Mouse (Mus musculus): ENCODE data around the gene Npw. TPM values are rescaled to one million over a fixed set of nuclear protein-coding genes. Genes with fewer than 3 reads are reported as not detected.

Gene Npw
- total and polyA plus RNA-seq, 2 experiments from 2014 or later: not detected

DNA sequence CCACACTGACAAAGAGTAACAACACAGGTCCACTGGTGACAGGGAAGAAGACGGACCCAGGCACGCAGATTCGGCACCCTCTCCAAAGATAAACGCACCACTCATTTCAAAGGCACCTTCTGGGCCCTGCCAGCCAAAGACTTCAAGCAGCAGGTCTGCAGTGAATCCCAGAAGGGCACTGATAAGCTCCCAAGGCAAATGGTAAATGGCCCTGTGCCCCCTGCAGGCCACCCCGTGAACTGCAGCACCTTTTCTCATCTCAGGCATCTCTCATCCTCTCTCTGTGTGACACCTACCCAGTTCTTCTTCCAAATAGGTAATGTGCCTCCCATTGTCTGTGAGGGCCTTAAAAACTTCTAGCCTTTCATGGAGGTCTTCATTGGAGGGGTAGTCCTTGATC, 29.6 kb downstream of the Npw start:
- no peaks in the 10 kb centered on the region for H3K9me3 ChIP-seq (replicated peaks; ENCODE audit: control insufficient read depth, low read length)
- no peak overlapping the region for H3K4me2 ChIP-seq (ENCODE audit: low read depth, low read length)
- H3K4me3 ChIP-seq (ENCODE audit: low read depth, low read length): no peak overlapping the region
- H3K36me3 ChIP-seq (replicated peaks; ENCODE audit: control insufficient read depth, insufficient read depth, low read length): peaks cover 60% of the 10 kb centered on the region
- no peak overlapping the region for H3K27ac ChIP-seq (ENCODE audit: low read depth)
- H3K9ac ChIP-seq (replicated peaks; ENCODE audit: low read depth, low read length): no peak overlapping the region
- peaks cover 9% of the 10 kb centered on the region; the same call in 1 of the 2 replicates for H3K4me1 ChIP-seq (ENCODE audit: control insufficient read depth, insufficient read depth)
- 8% methylated on average over 5 of the region's 5 CpGs for WGBS
- H3K27me3 ChIP-seq (ENCODE audit: control insufficient read depth, insufficient read depth, low read length): no peaks in the 10 kb centered on the region
- ATAC-seq (ENCODE audit: insufficient read depth, low read depth) (no peak), DNase-seq (ENCODE audit: low spot score) (peak; percentile 61)
- TF ChIP-seq EP300 (IDR thresholded peaks at IDR 0.05; ENCODE audit: low read depth) (no peak), CTCF (IDR thresholded peaks at IDR 0.05; ENCODE audit: low read depth) (peak; percentile 89)

GRCm38 (mm10) chr17:24625472-24625871, 32.8 kb downstream of the Npw start:
- no peak for TF ChIP-seq CTCF (IDR thresholded peaks at IDR 0.05; ENCODE audit: low read depth)
- H3K27me3 ChIP-seq (ENCODE audit: control insufficient read depth, insufficient read depth, low read length): no peaks in the 10 kb centered on the region
- no peak overlapping the region for H3K27ac ChIP-seq (ENCODE audit: low read depth)
- no peak overlapping the region for H3K9ac ChIP-seq (replicated peaks; ENCODE audit: low read depth, low read length)
- WGBS: 85% methylated on average over 8 of the region's 8 CpGs
- no peaks in the 10 kb centered on the region for H3K4me1 ChIP-seq (ENCODE audit: control insufficient read depth, insufficient read depth)
- H3K36me3 ChIP-seq (replicated peaks; ENCODE audit: control insufficient read depth, insufficient read depth, low read length): peaks cover 92% of the 10 kb centered on the region
- no peaks in the 10 kb centered on the region for H3K9me3 ChIP-seq (replicated peaks; ENCODE audit: control insufficient read depth, low read length)
- no peak overlapping the region for H3K4me2 ChIP-seq (ENCODE audit: low read depth, low read length)
- no peak for DNase-seq (ENCODE audit: low spot score)
- no peak for ATAC-seq (ENCODE audit: insufficient read depth, low read depth)
- H3K4me3 ChIP-seq (ENCODE audit: low read depth, low read length): no peak overlapping the region

GRCm38 (mm10) chr17:24617561-24618194, 40.6 kb downstream of the Npw start:
- Histone ChIP-seq H3K9ac (replicated peaks; ENCODE audit: low read depth, low read length) (no peak overlapping the region), H3K27ac (ENCODE audit: low read depth) (no peak overlapping the region), H3K9me3 (replicated peaks; ENCODE audit: control insufficient read depth, low read length) (no peaks in the 10 kb centered on the region), H3K27me3 (ENCODE audit: control insufficient read depth, insufficient read depth, low read length) (no peaks in the 10 kb centered on the region), H3K36me3 (replicated peaks; ENCODE audit: control insufficient read depth, insufficient read depth, low read length) (peaks cover 85% of the 10 kb centered on the region), H3K4me3 (ENCODE audit: low read depth, low read length) (no peak overlapping the region), H3K4me1 (ENCODE audit: control insufficient read depth, insufficient read depth) (no peaks in the 10 kb centered on the region), H3K4me2 (ENCODE audit: low read depth, low read length) (no peak overlapping the region)
- TF ChIP-seq EP300 (IDR thresholded peaks at IDR 0.05; ENCODE audit: low read depth) (no peak), CTCF (IDR thresholded peaks at IDR 0.05; ENCODE audit: low read depth) (no peak)
- 83% methylated on average over 14 of the region's 14 CpGs for WGBS
- no peak for ATAC-seq (ENCODE audit: insufficient read depth, low read depth)
- DNase-seq (ENCODE audit: low spot score): no peak

- H3K36me3 ChIP-seq (replicated peaks; ENCODE audit: control insufficient read depth, insufficient read depth, low read length): peaks cover 63% of the 10 kb centered on the region
- WGBS: 37% methylated on average over 2 of the region's 2 CpGs
- no peaks in the 10 kb centered on the region for H3K9me3 ChIP-seq (replicated peaks; ENCODE audit: control insufficient read depth, low read length)
- H3K27me3 ChIP-seq (ENCODE audit: control insufficient read depth, insufficient read depth, low read length): no peaks in the 10 kb centered on the region
- TF ChIP-seq CTCF (IDR thresholded peaks at IDR 0.05; ENCODE audit: low read depth) (no peak), EP300 (IDR thresholded peaks at IDR 0.05; ENCODE audit: low read depth) (no peak)
- no peak overlapping the region for H3K27ac ChIP-seq (ENCODE audit: low read depth)
- H3K4me3 ChIP-seq (ENCODE audit: low read depth, low read length): no peak overlapping the region
- no peak overlapping the region for H3K4me2 ChIP-seq (ENCODE audit: low read depth, low read length)
- no peak for DNase-seq (ENCODE audit: low spot score)
- ATAC-seq (ENCODE audit: insufficient read depth, low read depth): no peak
- no peak overlapping the region for H3K9ac ChIP-seq (replicated peaks; ENCODE audit: low read depth, low read length)
- H3K4me1 ChIP-seq (ENCODE audit: control insufficient read depth, insufficient read depth): no peaks in the 10 kb centered on the region
These were observed 47.5 kb downstream of the Npw start for GRCm38 (mm10) chr17:24610711-24611110.

DNA sequence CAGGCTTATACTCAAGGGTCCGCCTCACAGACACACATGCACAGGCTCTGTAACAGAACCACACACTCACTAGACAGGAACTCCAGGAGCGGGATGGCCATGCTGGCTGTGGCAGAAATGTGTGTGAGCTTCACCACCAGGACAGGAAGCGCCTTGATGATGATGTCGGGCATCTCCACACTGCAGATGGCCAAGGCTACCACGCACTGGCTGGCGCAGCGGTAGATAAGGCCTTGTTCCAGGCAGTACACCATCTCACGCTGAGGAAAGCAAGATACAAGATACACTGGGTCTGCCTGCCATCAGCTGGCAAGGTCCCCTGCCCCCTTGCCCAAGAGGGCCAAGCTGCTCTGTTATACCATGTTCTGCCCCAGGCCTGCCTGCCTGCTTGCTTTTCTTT, 49.4 kb downstream of the Npw start:
- ATAC-seq (ENCODE audit: insufficient read depth, low read depth): no peak
- H3K36me3 ChIP-seq (replicated peaks; ENCODE audit: control insufficient read depth, insufficient read depth, low read length): peaks cover 61% of the 10 kb centered on the region

GRCm38 (mm10) chr17:24608370-24608769, 49.9 kb downstream of the Npw start:
- no peaks in the 10 kb centered on the region for H3K9me3 ChIP-seq (replicated peaks; ENCODE audit: control insufficient read depth, low read length)
- H3K4me2 ChIP-seq (ENCODE audit: low read depth, low read length): no peak overlapping the region
- 84% methylated on average over 4 of the region's 4 CpGs for WGBS
- H3K4me1 ChIP-seq (ENCODE audit: control insufficient read depth, insufficient read depth): no peaks in the 10 kb centered on the region
- ATAC-seq (ENCODE audit: insufficient read depth, low read depth): no peak
- no peak overlapping the region for H3K4me3 ChIP-seq (ENCODE audit: low read depth, low read length)
- no peak for DNase-seq (ENCODE audit: low spot score)
- H3K27me3 ChIP-seq (ENCODE audit: control insufficient read depth, insufficient read depth, low read length): no peaks in the 10 kb centered on the region
- H3K27ac ChIP-seq (ENCODE audit: low read depth): no peak overlapping the region
- TF ChIP-seq CTCF (IDR thresholded peaks at IDR 0.05; ENCODE audit: low read depth): no peak
- TF ChIP-seq EP300 (IDR thresholded peaks at IDR 0.05; ENCODE audit: low read depth): no peak
- H3K9ac ChIP-seq (replicated peaks; ENCODE audit: low read depth, low read length): no peak overlapping the region
- H3K36me3 ChIP-seq (replicated peaks; ENCODE audit: control insufficient read depth, insufficient read depth, low read length): peaks cover 56% of the 10 kb centered on the region

More for the DNA sequence above, 49.4 kb downstream of the Npw start:
- no peak for TF ChIP-seq CTCF (IDR thresholded peaks at IDR 0.05; ENCODE audit: low read depth)
- TF ChIP-seq EP300 (IDR thresholded peaks at IDR 0.05; ENCODE audit: low read depth): no peak
- Histone ChIP-seq H3K9me3 (replicated peaks; ENCODE audit: control insufficient read depth, low read length) (no peaks in the 10 kb centered on the region), H3K9ac (replicated peaks; ENCODE audit: low read depth, low read length) (no peak overlapping the region), H3K4me2 (ENCODE audit: low read depth, low read length) (no peak overlapping the region), H3K27me3 (ENCODE audit: control insufficient read depth, insufficient read depth, low read length) (no peaks in the 10 kb centered on the region), H3K27ac (ENCODE audit: low read depth) (no peak overlapping the region), H3K4me3 (ENCODE audit: low read depth, low read length) (no peak overlapping the region), H3K4me1 (ENCODE audit: control insufficient read depth, insufficient read depth) (no peaks in the 10 kb centered on the region)
- WGBS: 81% methylated on average over 8 of the region's 8 CpGs
- DNase-seq (ENCODE audit: low spot score): no peak

Other genes with a start within 250 kb of the Npw start
Only the 30 nearest of the 34 such genes appear.
- gene Eci1, start 231.8 kb downstream of the Npw start, total RNA-seq (2014; rRNA removed; ENCODE audit: low replicate concordance): 440 and 624 TPM in 2 replicates
- 595 and 640 TPM in 2 replicates for gene Eci1, start 231.8 kb downstream of the Npw start, polyA plus RNA-seq (2015; fragmentation: Nextera tagmentation; extraction: Ambion mirVana)
- gene Dnase1l2, start 215.4 kb downstream of the Npw start, total RNA-seq (2014; rRNA removed; ENCODE audit: low replicate concordance): 1.9 and 4.5 TPM in 2 replicates
- 0.36 and 0.44 TPM in 2 replicates for gene Dnase1l2, start 215.4 kb downstream of the Npw start, polyA plus RNA-seq (2015; fragmentation: Nextera tagmentation; extraction: Ambion mirVana)
- 19.6 and 20.6 TPM in 2 replicates for gene E4f1, start 188.1 kb downstream of the Npw start, total RNA-seq (2014; rRNA removed; ENCODE audit: low replicate concordance)
- gene E4f1, start 188.1 kb downstream of the Npw start, polyA plus RNA-seq (2015; fragmentation: Nextera tagmentation; extraction: Ambion mirVana): 14.0 and 17.8 TPM in 2 replicates
- 48.4 and 62.3 TPM in 2 replicates for gene Pgp, start 188.1 kb downstream of the Npw start, total RNA-seq (2014; rRNA removed; ENCODE audit: low replicate concordance)
- 65.8 and 70.6 TPM in 2 replicates for gene Pgp, start 188.1 kb downstream of the Npw start, polyA plus RNA-seq (2015; fragmentation: Nextera tagmentation; extraction: Ambion mirVana)
- gene Bricd5, start 184.6 kb downstream of the Npw start, total RNA-seq (2014; rRNA removed; ENCODE audit: low replicate concordance): not detected in 2 replicates
- not detected in 2 replicates for gene Bricd5, start 184.6 kb downstream of the Npw start, polyA plus RNA-seq (2015; fragmentation: Nextera tagmentation; extraction: Ambion mirVana)
- gene Mlst8, start 179.4 kb downstream of the Npw start, total RNA-seq (2014; rRNA removed; ENCODE audit: low replicate concordance): 12.4 and 44.9 TPM in 2 replicates
- gene Mlst8, start 179.4 kb downstream of the Npw start, polyA plus RNA-seq (2015; fragmentation: Nextera tagmentation; extraction: Ambion mirVana): 10.1 and 11.5 TPM in 2 replicates
- gene Caskin1, start 169.9 kb downstream of the Npw start, total RNA-seq (2014; rRNA removed; ENCODE audit: low replicate concordance): 0.11 TPM in 1 of 2 replicates, not detected in the other
- 0.14 TPM in 2 replicates for gene Caskin1, start 169.9 kb downstream of the Npw start, polyA plus RNA-seq (2015; fragmentation: Nextera tagmentation; extraction: Ambion mirVana)
- 206 and 281 TPM in 2 replicates for gene Traf7, start 130.5 kb downstream of the Npw start, total RNA-seq (2014; rRNA removed; ENCODE audit: low replicate concordance)
- 46.0 and 48.9 TPM in 2 replicates for gene Traf7, start 130.5 kb downstream of the Npw start, polyA plus RNA-seq (2015; fragmentation: Nextera tagmentation; extraction: Ambion mirVana)
- gene Rab26, start 124.2 kb downstream of the Npw start, total RNA-seq (2014; rRNA removed; ENCODE audit: low replicate concordance): 0.27 TPM in 1 of 2 replicates, not detected in the other
- 0.46 and 0.54 TPM in 2 replicates for gene Rab26, start 124.2 kb downstream of the Npw start, polyA plus RNA-seq (2015; fragmentation: Nextera tagmentation; extraction: Ambion mirVana)
- gene Pkd1, start 108.6 kb downstream of the Npw start, total RNA-seq (2014; rRNA removed; ENCODE audit: low replicate concordance): 44.5 and 57.5 TPM in 2 replicates
- 7.1 and 9.8 TPM in 2 replicates for gene Pkd1, start 108.6 kb downstream of the Npw start, polyA plus RNA-seq (2015; fragmentation: Nextera tagmentation; extraction: Ambion mirVana)
- 55.4 and 88.7 TPM in 2 replicates for gene Tsc2, start 25.8 kb downstream of the Npw start, total RNA-seq (2014; rRNA removed; ENCODE audit: low replicate concordance)
- gene Tsc2, start 25.8 kb downstream of the Npw start, polyA plus RNA-seq (2015; fragmentation: Nextera tagmentation; extraction: Ambion mirVana): 29.2 and 34.4 TPM in 2 replicates
- gene Nthl1, start 25.8 kb downstream of the Npw start, total RNA-seq (2014; rRNA removed; ENCODE audit: low replicate concordance): 3.7 and 10.0 TPM in 2 replicates
- gene Nthl1, start 25.8 kb downstream of the Npw start, polyA plus RNA-seq (2015; fragmentation: Nextera tagmentation; extraction: Ambion mirVana): 5.7 and 7.3 TPM in 2 replicates
- 87.9 and 118 TPM in 2 replicates for gene Slc9a3r2, start 8.1 kb downstream of the Npw start, total RNA-seq (2014; rRNA removed; ENCODE audit: low replicate concordance)
- 61.9 and 68.1 TPM in 2 replicates for gene Slc9a3r2, start 8.1 kb downstream of the Npw start, polyA plus RNA-seq (2015; fragmentation: Nextera tagmentation; extraction: Ambion mirVana)
- gene Zfp598, start 11.2 kb upstream of the Npw start, total RNA-seq (2014; rRNA removed; ENCODE audit: low replicate concordance): 25.4 and 27.5 TPM in 2 replicates
- 7.8 TPM in 2 replicates for gene Zfp598, start 11.2 kb upstream of the Npw start, polyA plus RNA-seq (2015; fragmentation: Nextera tagmentation; extraction: Ambion mirVana)
- gene Syngr3, start 31.5 kb upstream of the Npw start, total RNA-seq (2014; rRNA removed; ENCODE audit: low replicate concordance): not detected in 2 replicates
- gene Syngr3, start 31.5 kb upstream of the Npw start, polyA plus RNA-seq (2015; fragmentation: Nextera tagmentation; extraction: Ambion mirVana): 0.16 and 0.49 TPM in 2 replicates
- gene Gfer, start 37.7 kb upstream of the Npw start, total RNA-seq (2014; rRNA removed; ENCODE audit: low replicate concordance): 25.1 and 37.3 TPM in 2 replicates
- gene Gfer, start 37.7 kb upstream of the Npw start, polyA plus RNA-seq (2015; fragmentation: Nextera tagmentation; extraction: Ambion mirVana): 31.0 and 31.6 TPM in 2 replicates
- 0.50 and 2.2 TPM in 2 replicates for gene Noxo1, start 37.8 kb upstream of the Npw start, total RNA-seq (2014; rRNA removed; ENCODE audit: low replicate concordance)
- 0.56 and 0.88 TPM in 2 replicates for gene Noxo1, start 37.8 kb upstream of the Npw start, polyA plus RNA-seq (2015; fragmentation: Nextera tagmentation; extraction: Ambion mirVana)
- 33.9 and 42.2 TPM in 2 replicates for gene Tbl3, start 49.2 kb upstream of the Npw start, total RNA-seq (2014; rRNA removed; ENCODE audit: low replicate concordance)
- gene Tbl3, start 49.2 kb upstream of the Npw start, polyA plus RNA-seq (2015; fragmentation: Nextera tagmentation; extraction: Ambion mirVana): 27.2 and 30.1 TPM in 2 replicates
- 6.5 TPM in 1 of 2 replicates, not detected in the other for gene Rnf151, start 59.6 kb upstream of the Npw start, total RNA-seq (2014; rRNA removed; ENCODE audit: low replicate concordance)
- gene Rnf151, start 59.6 kb upstream of the Npw start, polyA plus RNA-seq (2015; fragmentation: Nextera tagmentation; extraction: Ambion mirVana): not detected in 2 replicates
- 2,967 and 2,982 TPM in 2 replicates for gene Rps2, start 59.7 kb upstream of the Npw start, total RNA-seq (2014; rRNA removed; ENCODE audit: low replicate concordance)
- gene Rps2, start 59.7 kb upstream of the Npw start, polyA plus RNA-seq (2015; fragmentation: Nextera tagmentation; extraction: Ambion mirVana): 722 and 767 TPM in 2 replicates
- gene Ndufb10, start 66.0 kb upstream of the Npw start, total RNA-seq (2014; rRNA removed; ENCODE audit: low replicate concordance): 434 and 667 TPM in 2 replicates
- 1,293 and 1,354 TPM in 2 replicates for gene Ndufb10, start 66.0 kb upstream of the Npw start, polyA plus RNA-seq (2015; fragmentation: Nextera tagmentation; extraction: Ambion mirVana)
- 0.54 and 2.1 TPM in 2 replicates for gene Rpl3l, start 69.4 kb upstream of the Npw start, total RNA-seq (2014; rRNA removed; ENCODE audit: low replicate concordance)
- 7.2 TPM in 2 replicates for gene Rpl3l, start 69.4 kb upstream of the Npw start, polyA plus RNA-seq (2015; fragmentation: Nextera tagmentation; extraction: Ambion mirVana)
- 28.5 and 41.1 TPM in 2 replicates for gene Msrb1, start 78.2 kb upstream of the Npw start, total RNA-seq (2014; rRNA removed; ENCODE audit: low replicate concordance)
- gene Msrb1, start 78.2 kb upstream of the Npw start, polyA plus RNA-seq (2015; fragmentation: Nextera tagmentation; extraction: Ambion mirVana): 48.7 and 55.7 TPM in 2 replicates
- gene Hs3st6, start 94.5 kb upstream of the Npw start, total RNA-seq (2014; rRNA removed; ENCODE audit: low replicate concordance): 0.23 and 3.4 TPM in 2 replicates
- gene Hs3st6, start 94.5 kb upstream of the Npw start, polyA plus RNA-seq (2015; fragmentation: Nextera tagmentation; extraction: Ambion mirVana): 0.14 TPM in 2 replicates
- gene Meiob, start 145.8 kb upstream of the Npw start, total RNA-seq (2014; rRNA removed; ENCODE audit: low replicate concordance): not detected in 2 replicates
- gene Meiob, start 145.8 kb upstream of the Npw start, polyA plus RNA-seq (2015; fragmentation: Nextera tagmentation; extraction: Ambion mirVana): 0.10 TPM in 1 of 2 replicates, not detected in the other
- 79.2 and 129 TPM in 2 replicates for gene Hagh, start 181.7 kb upstream of the Npw start, total RNA-seq (2014; rRNA removed; ENCODE audit: low replicate concordance)
- 114 and 116 TPM in 2 replicates for gene Hagh, start 181.7 kb upstream of the Npw start, polyA plus RNA-seq (2015; fragmentation: Nextera tagmentation; extraction: Ambion mirVana)
- gene Fahd1, start 191.9 kb upstream of the Npw start, total RNA-seq (2014; rRNA removed; ENCODE audit: low replicate concordance): 37.4 and 60.1 TPM in 2 replicates
- gene Fahd1, start 191.9 kb upstream of the Npw start, polyA plus RNA-seq (2015; fragmentation: Nextera tagmentation; extraction: Ambion mirVana): 86.4 and 88.6 TPM in 2 replicates
- gene Igfals, start 207.5 kb upstream of the Npw start, total RNA-seq (2014; rRNA removed; ENCODE audit: low replicate concordance): 1.7 TPM in 2 replicates
- 0.44 and 0.53 TPM in 2 replicates for gene Igfals, start 207.5 kb upstream of the Npw start, polyA plus RNA-seq (2015; fragmentation: Nextera tagmentation; extraction: Ambion mirVana)
- 36.6 and 44.9 TPM in 2 replicates for gene Nubp2, start 227.9 kb upstream of the Npw start, total RNA-seq (2014; rRNA removed; ENCODE audit: low replicate concordance)
- 29.8 and 31.3 TPM in 2 replicates for gene Nubp2, start 227.9 kb upstream of the Npw start, polyA plus RNA-seq (2015; fragmentation: Nextera tagmentation; extraction: Ambion mirVana)
- 53.2 and 74.6 TPM in 2 replicates for gene Spsb3, start 228.2 kb upstream of the Npw start, total RNA-seq (2014; rRNA removed; ENCODE audit: low replicate concordance)
- gene Spsb3, start 228.2 kb upstream of the Npw start, polyA plus RNA-seq (2015; fragmentation: Nextera tagmentation; extraction: Ambion mirVana): 35.8 and 40.2 TPM in 2 replicates